Mouse (Mus musculus) intestine, embryonic 16.5 days (tissue): ENCODE measurements around the gene Armh3. TPM values are rescaled to one million over a fixed set of nuclear protein-coding genes. Genes with fewer than 3 reads are reported as not detected.
A peak's percentile ranks its signal among the peaks of the same experiment; 100 is the strongest.

Source experiments
- ATAC-seq: fragments of 200-750 bp; cut with Nextera tagmentation; 2 replicates; pipeline ENCODE4 v1.8.0; 2017; ENCODE audit warnings: moderate TSS enrichment, moderate library complexity
- H3K27ac ChIP-seq: fragments of 300-500 bp; sonication (generic); 2 replicates; pipeline ENCODE4 v1.5.1; 2014; ENCODE audit warnings: mild to moderate bottlenecking, low read length
- H3K27me3 ChIP-seq: fragments of 300-500 bp; sonication (generic); replicated peaks from 2 replicates; pipeline ENCODE4 v1.6.1; 2014; ENCODE audit warnings: low read length, control low read depth, mixed read lengths; ENCODE audit not compliant: control insufficient read depth, insufficient read depth
- H3K36me3 ChIP-seq: fragments of 300-500 bp; sonication (generic); 2 replicates; pipeline ENCODE4 v1.6.1; 2014; ENCODE audit warnings: low read length, control low read depth; ENCODE audit not compliant: control insufficient read depth, insufficient read depth
- H3K4me1 ChIP-seq: fragments of 300-500 bp; sonication (generic); 2 replicates; pipeline ENCODE4 v1.6.1; 2014; ENCODE audit warnings: low read length, control low read depth, mixed read lengths; ENCODE audit not compliant: control insufficient read depth, insufficient read depth
- H3K4me2 ChIP-seq: fragments of 300-500 bp; sonication (generic); 2 replicates; pipeline ENCODE4 v1.6.1; 2014; ENCODE audit warnings: low read depth, low read length, control low read depth
- H3K4me3 ChIP-seq: fragments of 300-500 bp; sonication (generic); 2 replicates; pipeline ENCODE4 v1.5.1; 2014; ENCODE audit warnings: mild to moderate bottlenecking, low read length
- H3K9ac ChIP-seq: fragments of 300-500 bp; sonication (generic); 2 replicates; pipeline ENCODE4 v1.6.1; 2014; ENCODE audit warnings: low read depth, low read length
- H3K9me3 ChIP-seq: fragments of 300-500 bp; sonication (generic); 2 replicates; pipeline ENCODE4 v1.6.1; 2016; ENCODE audit warnings: low read length, control low read depth; ENCODE audit not compliant: control insufficient read depth
- WGBS: fragments of 180-500 bp; shearing (Covaris S2); extraction: QIAGEN DNeasy Blood & Tissue Kit; methylation state at CpG from one replicate; pipeline ENCODE4 v1.1.7; 2014; 5-methylcytosine and 5-hydroxymethylcytosine counted together
- polyA plus RNA-seq: library from polyadenylated mRNA; unstranded; fragments of >200 nt; fragmentation: Nextera tagmentation; extraction: Ambion mirVana; gene quantifications from 2 replicates; pipeline ENCODE4 v1.2.1, GENCODE M21; 2015

Gene Armh3
- polyA plus RNA-seq, 1 experiment from 2014 or later = 17.2 TPM

- H3K4me2 ChIP-seq = peak overlapping the region; percentile 53
- peak overlapping the region; percentile 100 for H3K4me3 ChIP-seq
- H3K4me1 ChIP-seq = peaks cover 20% of the 10 kb centered on the region
- peak overlapping the region; percentile 98 for H3K27ac ChIP-seq
- H3K36me3 ChIP-seq = no peaks in the 10 kb centered on the region
- ATAC-seq = peak; percentile 47
- H3K9ac ChIP-seq = peak overlapping the region; percentile 98
- WGBS = under 1% methylated on average over 36 of the region's 36 CpGs
- no peaks in the 10 kb centered on the region for H3K27me3 ChIP-seq
- no peaks in the 10 kb centered on the region for H3K9me3 ChIP-seq
Observed at GRCm38 (mm10) chr19:45782315-45783001, 215.8 kb downstream of the Armh3 start.

- 57% methylated on average over 8 of the region's 8 CpGs for WGBS
- Histone ChIP-seq H3K36me3 (0 out of 2 replicates have a peak, but pooled peaks cover 3% of the 10 kb centered on the region), H3K4me1 (peaks cover 20% of the 10 kb centered on the region), H3K4me3 (peak overlapping the region; percentile 100), H3K27ac (no peak overlapping the region), H3K4me2 (peak overlapping the region; percentile 53), H3K9me3 (no peaks in the 10 kb centered on the region), H3K27me3 (no peaks in the 10 kb centered on the region), H3K9ac (0 out of 2 replicates have a peak overlapping the region, but pooled peaks have one; percentile 0)
- ATAC-seq = no peak
Observed at GRCm38 (mm10) chr19:45781676-45782075, 216.6 kb downstream of the Armh3 start.

DNA sequence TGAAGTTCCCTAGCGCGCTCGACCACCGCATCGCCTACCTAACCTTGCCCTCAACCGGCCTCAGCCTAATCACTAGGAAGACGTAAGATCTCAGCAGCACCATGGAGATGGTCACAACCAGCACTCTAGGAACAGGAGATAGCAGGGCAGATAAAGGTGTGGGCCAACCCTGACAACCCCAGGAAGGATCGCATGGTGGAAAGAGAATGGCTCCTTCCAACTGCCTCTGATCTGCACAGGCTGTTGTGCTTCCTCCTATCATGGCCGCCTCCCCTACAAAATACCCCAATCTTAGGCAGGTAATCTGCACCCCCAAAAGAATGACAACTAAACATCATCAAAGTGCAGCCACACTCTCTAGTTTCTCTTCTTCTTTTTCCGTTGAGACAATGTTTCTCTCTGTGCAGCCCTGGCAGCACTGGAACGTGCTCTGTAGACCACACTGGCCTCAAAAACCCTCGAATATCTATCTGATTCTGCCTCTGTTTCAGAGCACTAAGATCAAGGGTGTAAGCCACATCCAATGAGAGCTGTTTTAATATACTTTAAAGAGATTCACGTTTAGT lies 217.9 kb downstream of the Armh3 start:
- ATAC-seq = no peak
- 0 out of 2 replicates have a peak, but pooled peaks cover 5% of the 10 kb centered on the region for H3K36me3 ChIP-seq
- no peak overlapping the region for H3K4me2 ChIP-seq
- peaks cover 20% of the 10 kb centered on the region for H3K4me1 ChIP-seq
- H3K27ac ChIP-seq = no peak overlapping the region
- no peaks in the 10 kb centered on the region for H3K9me3 ChIP-seq
- no peaks in the 10 kb centered on the region for H3K27me3 ChIP-seq
- no peak overlapping the region for H3K4me3 ChIP-seq
- H3K9ac ChIP-seq = no peak overlapping the region
- 80% methylated on average over 13 of the region's 13 CpGs for WGBS

GRCm38 (mm10) chr19:45775486-45775885 lies 222.8 kb downstream of the Armh3 start:
- Histone ChIP-seq H3K27ac (no peak overlapping the region), H3K9ac (no peak overlapping the region), H3K36me3 (peaks cover 17% of the 10 kb centered on the region), H3K4me2 (no peak overlapping the region), H3K27me3 (no peaks in the 10 kb centered on the region), H3K9me3 (no peaks in the 10 kb centered on the region), H3K4me1 (peaks cover 7% of the 10 kb centered on the region; the same call in 1 of the 2 replicates), H3K4me3 (no peak overlapping the region)
- ATAC-seq = no peak
- 72% methylated on average over 2 of the region's 2 CpGs for WGBS

GRCm38 (mm10) chr19:45771501-45771900 lies 226.8 kb downstream of the Armh3 start:
- WGBS = 86% methylated on average over 5 of the region's 5 CpGs
- no peak overlapping the region for H3K4me3 ChIP-seq
- H3K27ac ChIP-seq = no peak overlapping the region
- no peak for ATAC-seq
- peaks cover 24% of the 10 kb centered on the region for H3K36me3 ChIP-seq
- no peak overlapping the region for H3K4me2 ChIP-seq
- H3K9ac ChIP-seq = no peak overlapping the region
- no peaks in the 10 kb centered on the region for H3K4me1 ChIP-seq
- no peaks in the 10 kb centered on the region for H3K9me3 ChIP-seq
- no peaks in the 10 kb centered on the region for H3K27me3 ChIP-seq

Other genes with a start within 250 kb of the Armh3 start
- 13.1 and 13.5 TPM in 2 replicates for gene Npm3, start 248.9 kb downstream of the Armh3 start, polyA plus RNA-seq
- 24.5 and 25.0 TPM in 2 replicates for gene Mgea5, start 214.7 kb downstream of the Armh3 start, polyA plus RNA-seq
- 1.8 and 2.0 TPM in 2 replicates for gene Kcnip2, start 182.4 kb downstream of the Armh3 start, polyA plus RNA-seq
- 8.8 and 9.4 TPM in 2 replicates for gene Hps6, start 5.0 kb upstream of the Armh3 start, polyA plus RNA-seq
- 23.4 and 27.5 TPM in 2 replicates for gene Pprc1, start 46.4 kb upstream of the Armh3 start, polyA plus RNA-seq
- gene Ldb1, start 46.7 kb upstream of the Armh3 start, polyA plus RNA-seq = 23.3 and 26.3 TPM in 2 replicates
- 77.2 and 88.8 TPM in 2 replicates for gene Nolc1, start 77.4 kb upstream of the Armh3 start, polyA plus RNA-seq
- not detected in 2 replicates for gene Elovl3, start 133.4 kb upstream of the Armh3 start, polyA plus RNA-seq
- not detected in 2 replicates for gene Pitx3, start 149.8 kb upstream of the Armh3 start, polyA plus RNA-seq
- 33.6 and 36.6 TPM in 2 replicates for gene Gbf1, start 154.0 kb upstream of the Armh3 start, polyA plus RNA-seq